Mouse (Mus musculus) cerebellum, adult 8-10 months (tissue): ENCODE measurements at regions not wholly inside any gene's neighbourhood (a gene's known extent, or its start where the extent isn't known, plus 50 kb on each side); places are given as distances from the start of the nearest gene placed in this dataset.
A peak's percentile ranks its signal among the peaks of the same experiment; 100 is the strongest.
"Not testable (repeated sequence)": the region's sequence is repeated elsewhere in the genome, so short reads cannot be mapped to it uniquely, and the experiment has no call there.

ENCODE experiments used
- DNase-seq: peaks from one replicate; pipeline ENCODE4 v3.0.0; 2022

DNA sequence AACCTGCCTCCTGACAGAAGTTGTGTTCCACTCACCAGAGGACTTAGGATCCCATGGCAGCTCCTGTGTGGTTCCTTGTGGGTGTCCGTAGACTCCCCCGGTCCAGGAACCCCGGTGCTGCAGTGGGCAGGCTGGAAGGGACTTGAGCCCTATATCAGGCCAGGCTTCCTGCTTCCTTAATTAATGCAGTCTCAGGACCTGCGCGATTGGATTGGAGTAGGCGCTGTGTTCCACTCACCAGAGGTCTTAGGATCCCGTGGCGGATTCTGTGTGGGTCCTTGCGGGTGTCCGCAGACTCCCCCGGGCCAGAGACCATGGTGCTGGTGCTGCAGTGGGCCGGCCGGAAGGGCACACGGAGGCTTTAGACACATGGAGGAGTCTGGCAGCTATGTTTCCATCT is 288.7 kb downstream of the Fut8 start:
- not testable (repeated sequence) for DNase-seq

DNA sequence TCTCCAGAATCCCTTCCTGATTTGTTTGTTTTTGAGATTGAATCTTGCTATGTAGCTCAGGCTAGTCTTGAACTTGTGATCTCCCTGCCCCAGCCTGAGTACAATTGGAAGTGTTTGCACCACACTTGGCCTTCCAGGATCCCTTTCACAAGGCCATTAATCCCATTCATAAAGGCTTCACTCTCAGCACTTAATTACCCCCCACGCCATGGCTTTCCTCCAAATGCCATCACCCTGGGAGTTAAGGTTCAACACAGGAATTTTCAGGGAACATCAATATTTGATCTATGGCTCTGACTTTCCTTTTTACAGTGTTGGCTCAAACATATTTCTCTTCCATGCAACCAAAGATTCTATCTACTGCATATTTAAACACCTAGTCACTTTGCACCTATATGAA is 289.6 kb downstream of the Fut8 start:
- peak; percentile 48 for DNase-seq

DNA sequence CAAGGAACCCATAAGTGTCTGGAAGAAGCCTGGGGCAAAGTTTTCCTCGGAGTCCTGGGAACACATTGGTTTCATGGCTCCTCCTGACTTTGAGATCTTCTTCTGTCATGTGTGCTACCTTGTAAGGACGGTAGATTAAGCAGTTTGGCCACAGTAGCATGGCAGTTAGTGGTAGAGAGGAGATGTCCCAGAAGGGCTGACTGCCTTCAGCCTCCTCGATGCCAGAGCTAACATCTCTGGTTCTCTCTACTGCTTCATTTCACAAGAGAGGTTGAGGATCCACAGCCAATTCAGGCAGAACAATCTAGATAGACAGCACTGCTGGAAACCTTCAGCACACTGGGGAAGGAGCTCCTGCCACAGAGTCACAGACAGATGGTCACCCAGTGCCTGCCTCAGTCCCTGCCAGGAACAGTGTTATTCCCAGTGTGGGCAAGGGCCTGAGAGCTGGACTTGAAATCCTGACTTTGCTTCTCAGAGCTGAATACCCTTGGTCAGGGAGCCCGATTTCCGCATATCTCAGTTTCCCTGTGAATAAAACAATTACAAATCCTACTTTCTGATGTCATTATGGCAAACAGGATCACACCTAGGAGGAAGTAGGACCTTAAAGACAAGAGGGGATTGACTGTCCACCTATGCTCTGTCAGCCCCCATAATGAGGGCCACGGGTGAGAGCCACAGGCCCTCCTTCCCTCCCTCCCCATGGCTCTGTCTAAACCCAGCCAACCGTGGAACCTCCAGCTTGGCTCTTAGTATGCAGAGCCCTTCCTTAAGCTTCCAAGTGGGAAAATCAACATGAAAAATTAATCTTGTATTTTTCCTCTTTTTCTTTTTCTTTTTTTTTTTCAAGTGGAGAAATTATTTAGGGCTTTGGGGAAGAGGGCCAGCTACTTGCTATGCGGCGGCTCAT is 290.3 kb downstream of the Fut8 start:
- DNase-seq = peak; percentile 93

DNA sequence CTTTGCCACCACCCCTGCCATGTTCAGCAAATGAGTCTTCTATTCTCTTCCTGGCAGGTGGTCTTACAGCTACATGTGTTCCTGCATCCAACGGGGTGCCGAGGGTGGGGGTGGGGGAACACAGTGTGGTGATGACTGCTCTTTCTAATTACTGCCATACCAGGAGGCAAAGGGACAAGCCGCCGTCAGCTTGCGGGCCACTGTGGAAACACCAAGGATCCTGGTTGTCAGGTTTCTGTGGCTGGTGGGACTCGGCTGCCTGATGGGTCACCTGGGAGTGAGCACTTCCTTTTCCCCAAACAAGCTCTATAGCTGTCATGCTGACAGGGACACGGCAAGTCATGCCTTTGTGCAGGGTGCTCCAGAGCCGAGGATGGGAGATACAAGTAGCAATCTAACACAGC is 290.9 kb downstream of the Fut8 start:
- peak; percentile 52 for DNase-seq

DNA sequence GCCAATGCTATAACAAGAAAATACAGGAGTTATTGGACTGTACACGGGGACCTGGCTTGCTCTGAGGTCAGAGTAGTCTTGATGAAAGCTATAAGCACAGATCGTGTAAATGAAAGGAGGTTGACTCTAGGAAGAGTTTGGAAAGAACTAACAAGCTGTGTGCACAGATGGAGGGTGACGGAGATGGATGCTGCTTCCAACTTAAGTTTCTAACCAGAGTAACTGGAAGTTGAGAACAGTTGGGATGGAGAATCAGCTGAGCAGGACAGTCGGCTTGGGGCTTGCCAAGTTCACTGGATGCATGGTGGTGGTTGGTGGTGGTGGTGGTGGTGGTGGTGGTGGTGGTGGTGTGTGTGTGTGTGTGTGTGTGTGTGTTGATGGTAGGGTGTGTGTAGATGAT is 291.5 kb downstream of the Fut8 start:
- DNase-seq = no peak

DNA sequence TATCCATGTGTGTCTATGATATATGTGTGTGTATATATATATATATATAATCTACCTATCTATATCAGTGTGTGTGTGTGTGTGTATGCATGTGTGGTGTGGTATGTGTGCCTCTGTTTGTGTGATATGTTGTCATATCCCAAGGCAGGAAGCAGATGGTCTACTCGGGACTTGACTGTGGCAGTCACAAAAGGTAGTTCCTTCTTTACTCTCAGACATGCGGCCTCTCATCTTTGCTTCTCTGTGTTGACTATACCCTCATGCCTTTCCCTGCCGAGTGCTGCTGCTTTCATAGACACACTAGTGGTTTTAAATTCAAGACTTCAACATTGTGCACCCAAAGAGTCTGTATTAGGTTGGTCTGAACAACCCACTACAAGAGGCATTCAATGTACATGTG is 292.0 kb downstream of the Fut8 start:
- no peak for DNase-seq

DNA sequence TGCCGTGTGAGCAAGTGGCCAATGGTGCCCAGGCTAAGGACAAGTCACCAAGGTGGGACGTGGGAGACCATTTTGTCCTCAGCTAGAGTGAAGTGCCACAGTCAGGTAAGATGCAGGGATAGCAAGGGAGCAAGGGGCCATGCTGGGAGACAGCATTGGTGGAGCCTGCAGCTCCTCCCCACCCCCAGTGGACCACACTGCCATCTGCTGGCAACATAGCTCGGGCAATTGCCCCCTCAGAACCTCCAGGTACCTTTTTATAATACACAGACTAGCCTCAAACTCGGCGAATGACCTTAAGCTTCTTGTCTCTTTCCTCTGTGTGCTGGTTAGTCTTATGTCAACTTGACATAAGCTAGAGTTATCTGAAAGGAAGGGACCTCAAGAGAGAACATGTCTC is 293.4 kb downstream of the Fut8 start:
- DNase-seq = no peak

DNA sequence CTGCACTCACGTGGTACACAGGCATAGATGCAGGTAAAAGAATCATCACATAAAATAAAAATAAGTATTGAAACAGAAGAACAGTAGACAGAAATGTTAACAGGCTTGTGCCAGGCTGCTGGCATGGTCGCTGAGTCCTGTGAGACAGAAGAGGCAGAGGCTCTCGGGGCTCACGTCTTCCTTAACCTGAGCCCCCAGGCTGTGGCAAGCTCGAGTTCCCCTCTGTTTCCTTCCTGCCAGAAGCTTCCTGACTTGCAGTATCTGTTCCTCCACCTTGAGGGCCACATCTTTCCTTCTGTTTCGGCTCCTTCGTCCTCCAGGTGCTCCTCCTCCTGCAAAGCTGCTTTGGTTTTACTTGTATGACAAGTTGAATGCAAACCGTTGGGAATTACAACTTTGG is 294.6 kb downstream of the Fut8 start:
- no peak for DNase-seq

DNA sequence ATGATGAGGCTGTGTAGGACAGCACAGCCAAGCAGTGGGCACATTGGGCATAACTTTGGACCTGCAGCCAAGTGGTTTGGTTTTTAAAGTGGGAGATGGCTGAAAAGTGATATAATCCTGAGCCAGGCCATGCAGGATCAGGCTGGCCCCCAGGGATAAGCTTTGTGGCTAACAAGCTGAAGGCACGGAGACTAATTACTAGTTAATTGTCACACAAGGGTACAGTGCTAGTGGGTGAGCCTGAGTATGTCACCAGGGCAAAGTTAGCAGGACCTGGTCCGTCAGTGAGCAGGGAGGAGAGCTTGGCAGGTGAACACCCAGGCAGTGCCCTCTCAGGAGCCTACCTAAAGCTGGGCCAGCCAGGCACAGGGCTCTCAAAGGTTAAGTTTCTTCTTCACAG is 295.7 kb downstream of the Fut8 start:
- no peak for DNase-seq

DNA sequence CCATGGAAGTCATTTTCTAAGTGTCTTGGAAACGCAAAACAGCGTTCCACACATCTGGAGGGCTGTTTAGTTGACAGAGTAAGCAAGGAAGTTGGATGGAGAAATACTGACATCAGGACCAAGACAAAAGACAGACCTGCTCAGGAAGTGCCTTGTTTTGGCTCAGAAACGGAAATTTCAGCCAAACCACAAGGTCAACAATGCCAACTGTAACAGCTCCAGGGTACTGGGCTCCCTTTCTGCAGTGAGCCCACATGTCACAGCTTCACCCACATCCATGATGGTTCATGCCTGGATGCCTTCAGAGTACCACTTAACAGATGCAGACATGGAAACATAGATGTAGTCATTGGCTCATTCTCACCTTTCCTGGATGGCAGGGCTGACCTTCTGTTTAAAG is 296.2 kb downstream of the Fut8 start:
- no peak for DNase-seq

DNA sequence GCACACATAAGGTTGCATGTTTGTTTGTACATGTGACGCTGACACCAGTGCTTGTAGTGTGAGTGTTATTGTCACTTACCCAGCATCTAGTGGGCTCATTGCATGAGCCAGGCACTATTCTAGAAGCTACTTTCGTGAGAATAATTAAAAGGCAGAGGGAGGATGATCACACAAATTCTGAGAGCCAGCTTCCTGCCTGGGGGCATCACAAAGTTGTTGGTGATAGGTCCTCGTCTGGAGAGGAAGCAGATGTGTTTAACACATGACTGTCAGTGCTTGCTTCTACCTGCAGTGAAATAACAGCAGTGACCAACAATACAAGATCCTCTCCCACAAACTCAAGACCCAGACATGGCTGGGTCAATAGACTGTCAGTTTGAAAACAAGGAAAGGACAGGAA is 297.2 kb downstream of the Fut8 start:
- no peak for DNase-seq

DNA sequence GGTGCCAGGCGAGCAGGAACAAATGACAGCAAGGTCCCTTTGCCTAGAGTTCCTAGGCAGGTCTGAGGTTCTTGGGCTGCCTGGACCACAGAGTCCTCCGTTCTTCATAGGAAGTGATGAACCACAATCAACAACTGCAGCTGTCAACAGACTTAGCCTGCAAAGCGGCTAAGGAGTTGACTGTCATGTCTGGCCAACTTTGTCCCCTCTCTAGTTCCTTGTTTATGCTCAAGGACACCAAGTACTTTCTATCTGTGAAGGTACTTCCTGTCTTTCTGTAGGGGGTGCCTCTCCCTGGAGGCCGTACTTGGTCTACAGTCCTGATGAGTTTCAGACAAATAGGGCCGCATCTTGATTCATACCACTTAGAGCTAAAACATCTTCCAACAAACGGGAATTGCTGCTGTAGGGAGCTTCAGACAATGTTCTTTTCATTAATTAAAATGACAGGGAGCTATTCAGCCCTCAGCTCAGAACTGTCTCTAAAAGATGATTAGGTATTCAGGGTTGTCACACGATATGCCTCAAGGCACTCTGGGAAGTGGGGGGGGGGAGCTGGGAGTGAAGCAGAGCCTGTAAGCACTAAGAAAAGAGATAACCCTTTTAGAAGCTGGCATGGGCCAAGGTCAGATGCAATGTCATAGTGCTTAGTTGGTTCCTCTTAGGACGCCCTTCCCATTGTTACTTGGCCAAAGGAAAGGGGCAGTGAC is 299.4 kb downstream of the Fut8 start:
- DNase-seq = no peak

DNA sequence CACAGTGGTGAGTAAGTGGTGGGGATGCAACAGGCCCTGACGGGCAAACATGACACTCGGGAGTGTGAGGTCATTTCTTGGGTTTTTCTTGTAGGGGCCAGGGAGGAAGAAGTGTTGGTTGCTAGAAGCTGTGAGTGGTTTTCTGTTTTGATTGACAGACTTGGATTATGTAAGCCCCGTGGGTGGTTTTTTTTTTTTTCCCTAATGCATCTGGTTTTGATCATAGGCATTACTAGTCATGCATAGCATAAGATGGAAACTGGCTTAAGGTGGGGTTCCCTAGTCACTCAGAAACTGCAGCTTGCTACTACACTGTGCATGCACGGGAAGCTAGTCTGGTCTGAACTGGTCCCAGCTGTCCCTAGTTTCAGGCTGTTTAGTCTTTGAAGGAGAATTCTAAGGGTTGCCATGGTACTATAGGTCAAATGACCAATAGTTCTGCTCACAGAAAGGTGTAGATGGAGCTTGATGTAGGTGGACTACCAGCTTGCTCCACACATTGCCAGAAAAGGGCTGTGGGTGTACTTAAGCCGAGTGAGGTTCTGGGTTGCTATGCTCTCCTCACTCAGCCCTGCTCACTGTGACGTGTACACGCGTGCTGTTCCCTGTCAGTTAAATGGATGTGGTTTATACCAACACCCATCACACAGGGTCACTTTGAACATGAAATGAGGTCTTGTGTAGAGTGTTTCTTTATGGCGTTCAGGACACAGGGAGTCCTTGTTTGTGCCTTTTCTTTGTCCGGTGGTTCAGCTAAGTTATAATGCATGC is 301.9 kb downstream of the Fut8 start:
- DNase-seq = no peak

DNA sequence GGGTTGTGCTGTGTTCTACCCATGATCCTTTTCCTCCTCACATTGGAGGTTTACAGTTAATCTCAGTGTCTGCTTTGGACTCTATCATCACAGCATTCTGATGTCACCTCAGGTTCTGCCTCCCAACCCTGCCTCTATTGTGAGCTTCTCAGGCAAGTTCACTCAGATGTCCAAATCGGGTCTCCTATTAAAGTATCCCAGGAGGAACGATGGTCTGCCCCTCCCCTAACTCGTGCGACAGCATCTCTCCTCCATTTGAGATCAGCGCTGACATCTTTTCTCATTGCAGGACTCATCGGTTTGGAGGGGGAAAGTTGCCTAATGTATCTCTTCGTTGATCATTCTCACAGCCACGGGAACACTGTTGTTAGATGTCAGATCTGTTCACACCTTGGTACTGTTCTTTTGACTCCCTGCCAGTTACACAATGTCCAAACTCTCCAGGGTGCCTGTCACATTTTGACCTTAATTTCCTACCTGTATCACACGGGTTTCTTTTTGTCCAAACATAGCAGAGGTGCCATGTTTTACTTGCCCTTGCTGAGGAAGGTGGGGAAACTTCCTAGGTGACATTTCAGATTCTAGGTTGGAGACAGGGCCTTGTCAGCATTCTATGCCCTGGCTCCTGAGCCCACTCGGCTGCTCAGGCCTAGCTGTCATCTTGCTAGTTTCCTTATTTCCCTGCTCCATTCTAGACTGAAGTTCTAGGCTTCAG is 303.3 kb downstream of the Fut8 start:
- DNase-seq = no peak

DNA sequence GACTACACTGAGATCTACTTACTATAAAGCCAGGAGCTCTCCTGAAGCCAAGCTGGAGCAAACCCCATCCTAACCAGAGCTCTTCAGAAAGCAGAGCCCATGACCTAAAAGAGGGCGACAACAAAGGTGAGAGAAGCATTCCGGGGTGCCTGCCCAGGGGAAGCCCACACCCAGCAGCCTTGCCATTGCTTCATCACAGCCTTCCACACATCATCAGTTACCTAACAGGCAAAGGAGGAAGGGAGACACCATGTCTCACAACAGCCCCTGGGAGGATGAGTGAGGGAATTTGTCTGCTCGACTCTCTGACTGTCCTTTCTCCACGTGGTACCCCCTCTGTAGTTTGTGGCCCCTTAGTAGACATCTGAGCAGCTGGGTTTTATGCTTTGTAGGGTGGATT is 303.9 kb downstream of the Fut8 start:
- no peak for DNase-seq

DNA sequence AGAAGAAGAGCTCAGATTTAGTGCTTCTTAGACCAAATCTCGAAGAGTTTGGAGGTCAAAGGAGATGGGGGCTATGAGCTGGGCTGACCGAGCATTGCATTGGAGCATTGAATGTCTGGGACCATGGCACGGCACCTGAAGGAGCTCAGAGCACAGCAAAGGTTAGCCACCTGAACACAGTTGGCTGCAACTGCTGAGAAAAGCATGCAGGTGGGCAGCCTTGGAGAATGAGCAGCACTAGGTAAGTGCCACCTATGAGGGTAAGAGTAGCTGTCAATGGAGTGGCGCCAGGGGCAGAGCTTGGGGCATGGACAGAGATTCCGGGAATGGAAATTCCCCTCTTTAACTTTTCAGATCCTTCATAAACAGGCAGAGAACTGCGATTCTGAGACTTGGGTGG is 305.7 kb downstream of the Fut8 start:
- no peak for DNase-seq

DNA sequence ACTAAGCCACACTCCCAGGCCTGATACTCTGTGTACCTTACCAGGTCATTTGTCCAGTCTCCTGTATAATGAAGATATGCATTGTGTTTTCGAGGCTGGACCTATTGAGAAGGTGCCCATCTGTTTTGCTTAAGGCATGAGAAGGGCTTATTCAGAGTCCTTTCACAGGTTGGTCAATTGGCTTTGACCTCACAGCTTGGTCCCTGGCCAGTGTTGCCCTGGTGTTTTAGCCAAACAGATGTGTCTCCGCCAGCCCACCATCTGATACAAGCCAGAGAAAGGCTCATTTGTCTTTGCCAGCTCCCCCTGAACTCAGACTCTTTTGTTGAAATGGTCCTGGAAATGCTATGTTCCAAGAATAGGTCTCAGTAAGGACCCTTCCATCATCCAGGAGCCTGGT is 308.2 kb downstream of the Fut8 start:
- DNase-seq = no peak

DNA sequence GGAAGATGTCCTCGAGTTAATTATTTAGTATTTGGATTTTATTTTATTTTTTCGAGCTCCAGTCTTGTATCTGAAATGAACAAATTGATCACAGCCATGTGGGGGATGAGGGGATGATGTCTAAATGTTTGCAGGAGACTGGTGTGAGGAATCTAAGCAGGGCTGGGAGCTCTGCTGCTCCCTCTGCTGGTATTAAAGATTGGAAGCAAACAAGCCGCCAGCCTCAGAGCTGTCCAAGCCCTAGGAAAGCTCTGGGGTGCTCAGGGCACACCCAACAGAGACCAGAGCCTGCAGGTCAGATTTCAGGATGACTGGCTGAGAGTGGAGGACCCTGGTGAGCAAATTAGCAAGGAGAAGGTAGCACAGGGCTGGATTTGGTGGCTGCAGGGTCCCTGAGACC is 330.4 kb downstream of the Fut8 start:
- DNase-seq = peak; percentile 68

DNA sequence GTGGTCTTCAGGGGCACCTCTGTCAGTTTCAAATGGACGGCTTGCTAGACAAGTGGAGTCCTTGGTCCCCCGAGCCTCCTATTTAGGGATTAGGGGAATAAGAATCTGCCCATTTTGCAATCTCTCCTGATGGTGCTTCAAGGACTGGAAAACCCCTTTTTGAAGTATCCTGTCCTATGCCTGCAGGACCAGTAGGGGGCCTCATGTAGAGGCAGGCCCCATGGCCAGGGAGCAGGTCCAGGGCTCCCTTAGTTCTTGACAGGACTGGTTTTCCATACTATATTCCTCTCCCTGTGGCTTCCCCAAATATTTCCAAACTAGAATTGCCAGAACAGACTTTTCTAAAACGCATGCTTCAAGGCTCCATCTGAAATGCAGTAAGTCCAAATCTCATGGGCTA is 332.6 kb downstream of the Fut8 start:
- no peak for DNase-seq

DNA sequence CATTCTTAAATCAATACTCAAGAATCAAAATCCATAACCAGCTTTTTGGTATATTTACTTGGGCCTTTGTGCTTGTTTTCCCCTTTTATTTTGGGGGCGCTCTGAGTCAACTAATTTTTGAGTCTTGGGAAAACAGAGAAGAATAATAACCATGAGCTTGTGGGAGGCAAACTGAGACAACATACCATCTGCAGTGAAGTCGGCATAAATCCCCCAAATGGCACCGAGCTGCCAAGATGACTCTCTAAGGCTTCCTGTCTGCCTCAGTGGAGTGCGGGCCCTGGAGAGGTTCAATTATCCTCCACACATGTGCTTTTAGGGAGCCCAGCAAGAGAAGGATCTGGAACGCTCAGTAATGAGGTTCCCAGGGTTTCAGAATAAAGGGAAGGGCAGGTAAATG is 333.1 kb downstream of the Fut8 start:
- no peak for DNase-seq

DNA sequence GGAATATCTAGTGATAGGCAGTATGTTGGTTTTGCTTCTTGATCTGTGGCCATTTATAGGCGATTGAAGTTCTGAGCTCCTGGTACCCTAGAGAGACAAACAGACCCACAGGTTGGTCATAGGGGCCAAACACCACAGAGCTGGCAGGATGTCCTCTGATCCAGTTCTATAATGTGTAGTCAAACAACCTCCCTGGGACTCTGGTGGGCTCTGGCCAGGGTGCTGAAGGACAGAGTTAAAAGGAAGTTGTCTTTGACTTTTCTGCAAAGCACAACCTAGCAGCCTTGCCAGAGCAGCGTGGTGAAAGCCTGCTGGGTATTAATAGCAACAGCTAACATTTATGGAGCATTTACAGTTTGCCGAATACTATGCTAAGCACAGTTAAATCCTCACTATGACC is 337.1 kb downstream of the Fut8 start:
- DNase-seq = no peak

DNA sequence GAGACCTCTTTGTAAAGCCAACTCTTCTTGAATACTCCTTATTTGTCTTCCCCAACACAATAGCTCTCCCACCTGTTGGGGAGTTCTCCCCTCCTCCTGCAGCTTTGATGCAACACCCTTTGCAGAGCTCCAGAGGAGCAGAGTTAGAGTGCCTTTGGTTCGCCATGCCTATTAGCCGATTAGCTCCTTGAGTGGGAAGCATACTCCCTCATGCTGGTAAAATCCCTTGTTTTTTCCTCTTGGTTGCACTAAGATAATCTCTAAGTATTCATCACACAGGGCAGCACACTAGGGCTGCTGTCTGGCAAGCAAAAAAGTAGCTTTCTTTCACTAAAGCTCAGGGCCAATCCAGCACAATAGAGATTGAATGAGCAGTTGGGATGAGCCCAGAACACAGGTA is 350.4 kb downstream of the Fut8 start:
- DNase-seq = no peak

DNA sequence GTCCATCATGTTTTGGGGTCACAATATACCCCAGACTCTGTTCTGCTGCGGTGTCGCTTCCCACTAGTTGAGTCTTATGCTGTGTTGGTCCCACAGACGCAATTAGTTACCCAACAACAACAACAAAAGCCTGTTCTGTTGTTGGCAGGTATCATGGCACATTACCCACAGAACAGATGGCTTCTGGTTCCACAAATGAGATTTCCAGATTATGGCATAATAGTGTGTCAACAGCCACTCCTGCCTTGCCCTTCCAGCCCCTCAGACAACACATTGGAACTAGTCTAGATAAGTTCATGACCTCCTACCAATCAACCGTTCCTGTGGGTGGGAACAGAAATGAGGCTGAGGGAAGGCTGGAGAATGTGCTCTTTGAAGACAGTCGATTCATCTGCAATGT is 351.5 kb downstream of the Fut8 start:
- peak; percentile 60 for DNase-seq
